Mouse (Mus musculus): ENCODE data around the gene Prss29.

The Prss29 gene

DNA sequence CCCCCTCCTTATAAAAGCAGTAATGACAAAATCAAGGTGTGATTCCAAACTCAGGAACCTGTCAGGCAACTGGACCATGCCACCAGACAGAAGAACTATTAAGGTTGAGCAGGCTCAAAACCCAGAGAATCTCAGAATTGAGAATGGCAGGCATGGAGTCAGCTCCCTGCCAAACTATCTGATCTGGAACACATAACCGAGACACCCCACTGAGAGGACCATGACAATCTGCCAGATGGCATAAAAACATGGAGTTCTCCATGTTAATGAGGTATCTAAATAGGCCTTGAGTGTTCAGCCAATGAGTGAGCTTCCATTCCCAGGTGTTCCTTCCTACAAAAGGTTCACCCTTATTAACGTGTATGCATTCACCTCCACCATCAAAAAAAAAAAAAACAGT lies 42.8 kb downstream of the Prss29 start:
- peak; percentile 33 to 50 for DNase-seq

DNA sequence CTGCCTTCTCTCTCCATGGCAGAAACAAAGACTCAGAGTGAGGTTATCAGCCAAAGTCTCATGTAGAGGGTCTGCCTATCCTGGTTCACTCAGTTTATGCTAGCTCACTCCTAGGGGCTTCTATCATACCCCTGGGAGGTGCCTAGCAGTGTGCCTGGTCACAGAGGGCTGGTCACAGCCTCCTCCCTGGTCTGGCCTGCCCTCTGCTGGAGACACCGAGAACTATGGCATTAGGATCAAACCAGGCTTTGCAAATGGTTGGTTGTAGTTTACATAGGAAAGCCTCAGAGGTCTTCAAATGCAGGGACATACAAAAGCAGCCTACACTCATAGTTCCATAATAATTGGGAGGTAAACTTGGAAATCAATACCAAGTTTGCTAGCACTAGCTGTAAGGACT lies 45.3 kb downstream of the Prss29 start:
- peak; percentile 53 to 73 for DNase-seq

DNA sequence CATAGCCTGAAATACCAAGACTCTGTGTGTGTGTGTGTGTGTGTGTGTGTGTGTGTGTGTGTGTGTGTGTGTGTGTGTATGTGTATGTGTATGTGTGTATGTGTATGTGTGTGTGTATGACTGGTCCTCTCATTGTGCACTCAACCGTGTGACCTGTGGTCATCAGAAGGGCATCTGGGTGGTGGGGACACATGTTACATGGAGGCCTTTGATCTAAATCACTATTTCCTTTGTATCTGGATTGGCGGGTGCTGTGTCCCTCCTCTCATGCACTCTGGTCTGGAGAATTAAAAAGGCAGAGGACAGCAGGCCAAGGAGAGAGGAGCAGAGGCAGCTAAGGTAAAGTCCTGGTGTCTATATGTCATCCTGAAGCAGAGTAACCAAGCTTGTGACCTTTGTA lies 47.6 kb downstream of the Prss29 start, which contains the start of gene Tpsb2:
TSS of gene Tpsb2 (plus strand) at position 301 of the 400 bp plus-strand sequence.
- no peak for DNase-seq

DNA sequence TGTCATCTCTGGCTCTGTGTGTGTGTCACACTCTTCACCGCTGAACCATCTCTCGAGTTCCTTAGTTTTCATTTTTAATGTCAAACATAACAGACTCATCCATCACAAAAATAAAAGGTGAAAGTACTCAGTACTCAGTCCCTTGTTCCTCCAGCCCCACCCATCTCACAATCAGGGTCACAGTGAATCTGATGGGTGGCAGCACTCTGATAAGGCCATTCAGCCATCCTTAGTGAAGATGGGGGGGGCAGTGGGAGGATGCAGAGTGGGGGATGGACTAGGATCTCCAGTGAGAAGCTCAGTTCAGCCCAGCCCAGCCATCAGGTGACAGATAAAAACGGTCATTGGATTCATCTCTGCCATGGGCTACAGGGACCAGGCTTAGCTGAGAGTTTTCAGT lies 50.5 kb downstream of the Prss29 start, which contains the start of gene Tpsg1:
TSS of gene Tpsg1 (plus strand) at position 301 of the 400 bp plus-strand sequence.
- DNase-seq = no peak

All from cerebellum, postnatal 14 days (tissue).